Mouse (Mus musculus) brain, embryonic 14.5 days (tissue): ENCODE measurements around the gene Slc9a2. TPM values are rescaled to one million over a fixed set of nuclear protein-coding genes. Genes with fewer than 3 reads are reported as not detected.

ENCODE experiments used
- DNase-seq: peaks from one replicate; pipeline ENCODE4 v3.0.0-alpha.2; 2011; ENCODE audit warnings: low read depth
- CTCF ChIP-seq: fragments of 200-500 bp; IDR thresholded peaks from 2 replicates; pipeline ENCODE4 v1.5.1; 2012; ENCODE audit warnings: inconsistent platforms, mild to moderate bottlenecking, moderate library complexity, borderline replicate concordance; ENCODE audit not compliant: insufficient read depth, insufficient read length; ENCODE audit errors: extremely low read depth
- POLR2A ChIP-seq: fragments of 200-500 bp; IDR thresholded peaks from 2 replicates; pipeline ENCODE4 v1.6.1; 2012; ENCODE audit warnings: mild to moderate bottlenecking, inconsistent platforms, borderline replicate concordance; ENCODE audit not compliant: poor library complexity, insufficient read depth, insufficient read length, severe bottlenecking; ENCODE audit errors: extremely low read depth
- polyA plus RNA-seq: library from polyadenylated mRNA; depleted of rRNA; stranded (reverse); fragments of >200 nt; gene quantifications from 2 replicates; pipeline ENCODE4 v1.2.3, GENCODE M21; 2012; rRNA removed

The Slc9a2 gene
- polyA plus RNA-seq, 1 experiment = 0.38 TPM

DNA sequence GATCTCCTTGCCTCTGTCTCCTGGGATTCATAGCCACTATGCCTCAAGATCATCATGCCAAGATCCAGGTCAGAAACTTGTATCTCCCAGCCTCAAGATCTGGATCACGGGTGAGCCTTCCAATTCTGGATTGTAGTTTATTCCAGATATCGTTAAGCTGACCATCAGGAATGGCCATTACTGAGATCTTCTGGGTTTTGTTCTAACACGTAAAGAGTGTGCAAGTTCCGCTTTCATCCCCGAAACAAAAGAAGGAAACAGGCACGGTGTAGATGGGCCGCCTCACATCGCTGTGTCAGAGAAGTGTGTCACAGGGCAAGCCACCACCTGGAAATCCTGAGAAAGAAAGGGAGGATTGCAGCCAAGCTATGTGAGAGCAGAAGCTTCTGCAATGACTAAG is 118.7 kb downstream of the Slc9a2 start:
- no peak for DNase-seq
- TF ChIP-seq CTCF (no peak), POLR2A (no peak)

DNA sequence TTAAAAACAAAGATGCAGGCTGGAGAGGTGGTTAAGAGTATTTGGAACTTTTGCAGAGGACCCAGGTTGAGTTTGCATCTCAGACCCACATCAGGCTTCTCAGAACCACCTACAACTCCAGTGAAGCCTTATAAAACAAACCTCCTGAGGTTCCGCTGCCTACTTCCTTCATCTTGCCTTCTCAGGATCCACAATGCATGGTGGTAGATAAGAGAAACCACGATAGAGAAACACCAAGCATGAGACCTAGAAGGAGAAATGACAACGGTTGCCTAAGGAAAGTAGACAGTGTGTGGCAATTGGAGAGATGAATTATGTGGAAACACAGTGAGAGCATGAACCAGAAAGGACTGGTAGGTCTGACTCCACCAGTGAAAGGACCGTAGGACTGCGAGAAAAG is 120.5 kb downstream of the Slc9a2 start:
- TF ChIP-seq POLR2A = no peak
- no peak for TF ChIP-seq CTCF
- no peak for DNase-seq

DNA sequence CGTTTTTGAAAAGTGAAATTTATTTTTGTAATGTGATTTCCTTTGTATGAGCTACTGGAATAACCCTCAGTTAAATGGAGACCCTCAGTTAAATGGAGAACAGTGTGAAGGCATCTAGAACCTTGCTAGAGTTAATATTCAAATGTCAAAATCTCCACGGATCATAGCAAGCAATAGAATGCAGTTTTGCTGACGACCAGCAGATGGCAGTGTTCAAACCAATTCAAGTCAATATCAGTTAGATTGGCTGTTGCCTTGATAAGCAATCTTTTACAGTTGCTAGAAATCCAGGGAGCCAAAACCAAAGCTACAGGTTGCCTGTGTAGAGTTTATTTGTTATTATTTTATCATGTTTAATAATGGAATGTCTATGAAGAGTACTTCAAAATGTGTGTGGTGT is 122.4 kb downstream of the Slc9a2 start:
- DNase-seq = peak; percentile 86
- TF ChIP-seq POLR2A (no peak), CTCF (peak; percentile 76)

DNA sequence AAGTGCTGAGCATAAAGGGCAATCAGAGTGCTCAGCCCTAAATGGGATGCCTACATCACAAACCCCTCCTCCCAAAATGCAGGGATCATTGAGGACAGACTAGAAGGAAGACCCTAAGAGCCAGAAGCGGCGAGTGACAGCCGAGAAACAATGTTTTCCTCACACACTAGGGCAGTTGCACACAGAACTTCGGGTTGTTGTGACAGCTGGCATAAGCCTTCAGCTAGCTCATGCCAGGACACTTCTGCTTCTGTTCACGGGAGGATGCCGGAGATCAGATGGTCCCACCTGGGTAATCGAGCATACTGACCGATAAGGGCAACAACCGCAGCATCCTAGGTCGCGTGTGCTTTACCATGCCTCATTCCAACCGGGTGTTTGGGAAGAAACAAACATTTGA is 123.7 kb downstream of the Slc9a2 start:
- TF ChIP-seq POLR2A (no peak), CTCF (no peak)
- DNase-seq = no peak

DNA sequence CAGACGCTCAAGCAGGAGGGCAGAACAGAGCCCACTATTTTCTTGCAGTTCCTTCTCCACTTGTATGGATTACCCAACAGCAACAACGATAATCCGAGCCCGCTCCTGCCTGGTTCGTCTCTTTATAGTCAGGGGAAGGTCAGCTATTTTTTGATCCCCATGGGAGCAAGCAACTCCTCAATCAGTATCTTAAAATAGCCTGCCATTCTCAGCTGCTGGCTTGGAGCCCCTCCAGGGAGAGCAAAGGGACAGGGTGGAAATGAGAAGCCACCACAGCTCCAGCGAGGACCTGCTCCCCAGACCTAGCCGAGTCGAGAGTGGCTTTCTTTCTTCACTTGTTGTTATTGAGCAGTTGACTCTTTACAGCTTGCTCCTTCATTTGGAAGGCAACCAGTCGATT is 125.0 kb downstream of the Slc9a2 start, which contains the start of gene Tmem182:
Tmem182 (plus strand) TSS at position 251 of the 400 bp plus-strand sequence.
- no peak for DNase-seq
- TF ChIP-seq CTCF = no peak
- TF ChIP-seq POLR2A = no peak

DNA sequence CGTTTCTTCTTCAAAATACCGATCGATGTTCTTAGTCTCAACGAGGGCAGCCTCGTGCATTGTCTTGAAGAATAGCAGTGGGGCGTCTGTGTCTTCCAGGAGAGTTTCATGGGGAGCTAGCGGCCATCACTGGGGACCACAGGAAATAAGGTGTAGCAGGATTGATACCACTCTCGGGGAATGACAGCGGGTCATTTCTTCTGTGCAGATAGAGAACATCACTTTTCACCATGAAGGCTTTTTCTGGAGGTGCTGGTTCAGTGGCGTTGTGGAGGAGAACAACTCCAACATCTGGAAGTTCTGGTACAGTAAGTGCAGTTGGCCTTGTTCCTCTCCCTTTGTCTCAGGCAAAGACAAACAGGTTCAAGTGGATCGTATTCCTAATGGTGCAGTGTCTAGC is 125.5 kb downstream of the Slc9a2 start:
- no peak for DNase-seq
- TF ChIP-seq POLR2A (no peak), CTCF (no peak)

DNA sequence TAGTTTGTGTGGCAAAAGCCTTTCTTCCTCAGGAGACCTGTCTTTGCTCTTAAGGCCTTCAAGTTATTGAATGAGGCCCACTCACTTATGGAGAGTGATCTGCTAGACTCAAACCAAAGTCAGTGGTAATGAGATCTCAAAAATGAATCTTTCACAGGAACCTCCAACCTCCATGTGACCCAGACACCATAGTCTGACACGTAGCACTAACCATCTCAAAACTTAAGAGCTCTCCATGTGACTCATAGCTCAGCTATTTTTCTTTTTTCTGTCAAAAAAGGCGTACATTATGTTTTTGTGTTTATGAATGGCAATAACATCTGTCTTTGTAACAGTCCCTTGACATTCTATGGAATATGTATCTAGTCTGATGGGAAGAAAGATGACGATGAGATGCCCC is 128.3 kb downstream of the Slc9a2 start:
- TF ChIP-seq CTCF (no peak), POLR2A (no peak)
- DNase-seq = no peak

DNA sequence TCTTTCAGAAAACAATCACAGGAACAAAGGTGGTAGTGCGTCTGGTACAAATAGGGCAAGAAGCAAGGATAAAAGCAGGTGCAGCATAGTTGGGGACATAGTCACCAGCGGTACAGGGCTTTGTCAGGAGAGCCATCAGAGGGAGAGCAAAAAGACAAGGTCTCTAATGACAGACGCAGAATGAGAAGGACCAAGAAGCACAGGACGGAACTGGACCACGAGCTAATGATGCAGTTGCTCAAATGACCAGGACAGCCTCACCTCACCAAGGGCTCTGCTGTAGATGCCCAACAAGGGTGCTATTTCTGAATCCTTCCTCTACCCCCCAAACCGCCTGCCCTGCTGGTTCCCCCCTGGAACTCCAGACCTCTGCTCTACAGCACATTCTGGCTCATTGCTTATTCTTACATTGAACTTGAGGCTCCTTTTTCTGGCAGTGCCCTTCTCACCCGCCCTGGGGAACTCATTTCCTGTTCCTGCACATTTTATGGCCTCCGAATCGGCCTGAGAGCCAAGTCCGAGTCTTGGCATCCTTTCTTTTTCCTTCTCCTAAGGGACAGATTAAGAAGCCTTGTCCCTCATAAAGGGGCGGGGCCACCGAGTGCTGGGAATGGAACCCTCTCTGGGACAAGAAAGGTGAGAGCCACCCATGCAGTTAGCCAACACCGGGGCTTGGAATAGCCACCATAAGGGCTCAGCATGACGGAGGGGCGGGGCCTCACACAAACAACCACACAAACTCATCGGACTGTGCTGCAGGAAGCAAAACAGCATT is 134.9 kb downstream of the Slc9a2 start:
- no peak for DNase-seq
- TF ChIP-seq CTCF (no peak), POLR2A (no peak)

Other genes with a start within 250 kb of the Slc9a2 start
- gene Il18r1, start 215.0 kb upstream of the Slc9a2 start, polyA plus RNA-seq = 0.03 and 0.05 TPM in 2 replicates
- 0.04 and 0.13 TPM in 2 replicates for gene Il18rap, start 165.2 kb upstream of the Slc9a2 start, polyA plus RNA-seq
- 0.07 and 0.16 TPM in 2 replicates for gene Slc9a4, start 100.5 kb upstream of the Slc9a2 start, polyA plus RNA-seq
- 2.6 and 3.9 TPM in 2 replicates for gene Mfsd9, start 110.1 kb downstream of the Slc9a2 start, polyA plus RNA-seq
- gene Tmem182, start 125.0 kb downstream of the Slc9a2 start, polyA plus RNA-seq = 0.05 TPM in 1 of 2 replicates, not detected in the other